Mouse (Mus musculus) left cerebral cortex, postnatal 36 days (tissue): Measurements from ENCODE around the gene Rnls. TPM values are rescaled to one million over a fixed set of nuclear protein-coding genes. Genes with fewer than 3 reads are reported as not detected.

Experiments used
- DNase-seq, 2 experiments: peaks; one replicate each; pipeline ENCODE4 v3.0.0; 2021 to 2022; ENCODE audit warnings: low spot score in 2 of 2, mixed read lengths in 1 of 2
- intact Hi-C: fragments of 180-260 bp; cut with DNase I; formaldehyde crosslinking; loops from one replicate; pipeline ENCODE4 v1.15.1; 2025
- total RNA-seq, 2 experiments: library from RNA; stranded (reverse); gene quantifications; 2 replicates each; pipeline ENCODE4 v1.2.3; 2021

The Rnls gene
- total RNA-seq, 2 experiments from 2014 or later, result 1.7 to 2.1 TPM

DNA sequence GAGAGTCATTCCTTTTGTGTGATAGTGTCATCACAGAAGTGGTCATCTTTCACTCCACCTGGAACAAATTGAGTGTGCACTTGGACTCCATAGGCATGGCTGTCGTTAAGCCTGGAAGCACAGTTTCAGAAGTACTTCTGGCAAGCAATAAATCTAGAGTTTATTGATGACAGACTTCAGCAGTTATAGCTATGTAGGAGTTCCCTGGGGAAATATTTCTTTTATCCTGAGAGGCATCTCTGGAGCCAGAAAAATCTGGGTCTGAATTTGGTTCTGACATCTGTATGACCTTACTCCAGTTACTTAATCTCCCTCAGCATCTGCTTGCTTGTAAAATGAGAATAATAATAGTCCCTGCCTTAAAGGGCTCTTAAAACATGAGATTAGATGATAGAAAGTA is 184.1 kb downstream of the Rnls start:
- intact Hi-C loops, result no loop called here
- DNase-seq, result no peak

DNA sequence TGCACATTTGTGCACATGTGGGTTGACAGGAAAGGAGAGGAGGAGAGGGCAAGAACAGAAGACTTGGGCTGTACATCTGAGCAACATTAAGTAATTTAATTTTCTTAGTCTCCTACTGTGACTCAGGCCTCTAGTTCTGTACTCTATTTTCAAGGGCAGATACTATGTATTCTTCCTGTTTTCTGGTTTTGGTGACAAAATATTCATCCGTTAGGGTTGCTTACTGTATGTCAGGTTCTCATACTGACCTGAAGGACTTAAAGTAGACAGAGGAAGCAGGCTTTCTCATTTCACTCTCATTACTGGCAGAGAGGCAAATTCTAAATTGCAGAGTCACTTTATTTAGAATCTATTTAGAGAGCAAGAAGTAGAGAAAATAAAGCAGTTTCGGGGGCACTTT is 186.7 kb downstream of the Rnls start:
- intact Hi-C loops, result no loop called here
- no peak for DNase-seq

DNA sequence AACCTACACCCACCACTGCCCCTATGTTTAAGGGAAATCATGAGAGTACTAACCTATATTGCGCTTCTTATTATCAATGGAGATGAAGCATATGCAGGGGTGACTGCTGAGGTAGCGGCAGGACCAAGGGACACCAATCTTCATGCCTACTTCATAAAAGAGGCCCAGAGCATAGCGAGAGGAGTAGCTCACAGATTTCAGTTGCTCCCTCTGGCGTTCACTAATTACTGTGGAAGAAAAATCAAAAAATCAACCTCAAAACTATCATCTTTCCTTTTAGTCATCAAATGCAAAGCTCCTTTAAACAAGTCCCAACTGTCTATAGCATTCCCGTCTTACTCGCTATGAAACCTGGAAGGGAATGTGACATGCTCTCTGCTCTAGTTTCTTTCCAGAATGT is 189.7 kb downstream of the Rnls start:
- intact Hi-C loops, result no loop called here
- no peak for DNase-seq

DNA sequence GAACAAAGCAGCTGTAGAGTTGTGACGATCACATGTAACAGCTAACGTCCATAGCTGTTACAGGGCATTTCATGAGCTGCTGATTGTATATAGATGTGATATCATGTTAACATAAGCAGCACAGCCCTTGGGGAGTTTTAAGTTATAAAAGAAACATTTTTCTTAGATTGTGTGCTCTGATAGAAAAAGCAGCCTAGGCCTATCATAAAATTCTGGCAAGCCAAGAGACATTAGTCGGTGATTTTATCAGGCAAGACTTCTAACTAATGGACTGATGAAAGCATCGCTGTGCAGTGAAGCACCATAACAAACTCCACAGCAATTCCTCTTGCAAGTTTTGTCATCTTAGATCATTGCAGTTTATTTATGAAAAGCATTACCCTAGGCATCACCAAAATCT is 190.9 kb downstream of the Rnls start:
- intact Hi-C loops, result no loop called here
- DNase-seq, result no peak

DNA sequence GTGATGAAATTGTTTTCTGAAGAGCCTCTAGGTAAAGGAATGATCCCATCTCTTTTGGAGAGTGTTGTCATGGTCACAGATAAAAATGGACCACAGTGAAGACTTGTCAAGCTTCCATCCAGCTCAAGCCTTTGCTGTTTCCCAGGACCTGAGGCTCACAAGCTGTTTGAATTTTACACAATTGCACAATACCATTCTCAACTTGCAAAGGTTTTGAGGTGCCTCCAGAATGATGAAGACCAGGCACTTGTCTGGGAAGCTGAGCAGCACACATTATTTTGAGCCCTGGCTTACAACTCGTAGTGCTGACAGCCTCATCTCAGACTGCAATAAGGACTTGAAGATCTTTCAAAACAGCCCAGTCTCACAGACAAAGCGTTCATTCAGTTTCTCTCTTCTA is 200.0 kb downstream of the Rnls start:
- intact Hi-C loops, result no loop called here
- no peak for DNase-seq

DNA sequence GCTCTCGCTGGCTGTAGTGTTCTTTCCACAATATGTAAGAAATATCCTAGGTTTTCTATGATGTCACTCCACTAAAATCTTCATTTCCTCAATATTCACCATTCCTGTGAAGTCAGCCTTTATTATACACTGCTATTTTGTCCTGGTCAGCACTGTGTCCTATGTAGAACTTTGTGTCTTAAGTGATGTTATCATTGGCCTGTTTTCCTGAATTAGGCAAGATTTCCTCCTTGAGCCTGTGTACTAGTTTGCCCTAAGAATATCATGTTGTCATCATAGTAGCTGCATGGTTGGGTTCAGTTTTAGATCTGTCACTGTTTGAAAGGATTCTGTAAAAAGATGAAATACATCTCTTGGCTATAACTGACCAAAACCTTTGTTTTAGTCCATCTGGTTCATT is 203.3 kb downstream of the Rnls start:
- DNase-seq, result no peak
- intact Hi-C loops, result no loop called here

DNA sequence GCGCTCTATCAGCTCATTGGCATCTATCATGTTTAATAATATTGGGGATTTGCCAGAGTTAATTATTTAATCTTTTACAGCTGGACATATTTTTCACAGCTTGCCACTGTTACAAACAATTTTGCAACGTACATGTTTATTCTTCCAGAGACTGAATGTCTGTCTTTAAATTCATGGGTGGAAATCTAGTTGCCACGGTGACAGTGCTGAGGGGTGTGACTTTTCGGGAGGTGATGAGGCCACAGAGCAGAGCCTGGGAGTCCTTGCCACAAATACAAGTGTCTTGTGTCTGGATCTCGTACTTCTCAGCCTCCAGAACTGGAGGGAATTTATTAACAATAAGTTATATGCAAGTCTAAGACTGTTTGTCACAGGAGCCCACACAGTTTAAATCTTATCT is 212.5 kb downstream of the Rnls start:
- no peak for DNase-seq
- intact Hi-C loops, result no loop called here

DNA sequence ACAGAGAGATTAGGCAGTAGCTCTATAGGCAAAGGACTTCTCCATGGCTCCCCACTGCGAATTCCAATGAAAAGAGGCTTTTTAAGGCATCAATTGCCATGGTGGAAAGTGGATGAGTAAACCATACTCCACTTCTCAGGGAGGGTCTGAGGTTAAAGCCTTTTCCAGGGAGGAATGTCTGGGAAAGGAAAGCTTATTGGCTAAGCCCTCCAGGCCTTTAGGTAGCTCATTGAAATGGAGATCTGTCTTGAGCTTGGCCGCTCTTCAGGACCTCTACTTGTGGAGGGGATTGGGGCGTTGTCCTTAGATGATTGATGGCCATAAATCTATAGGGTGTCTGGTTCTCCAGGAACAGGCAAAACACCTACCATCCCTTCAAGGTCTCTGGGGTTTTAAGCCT is 213.2 kb downstream of the Rnls start:
- intact Hi-C loops, result no loop called here

DNA sequence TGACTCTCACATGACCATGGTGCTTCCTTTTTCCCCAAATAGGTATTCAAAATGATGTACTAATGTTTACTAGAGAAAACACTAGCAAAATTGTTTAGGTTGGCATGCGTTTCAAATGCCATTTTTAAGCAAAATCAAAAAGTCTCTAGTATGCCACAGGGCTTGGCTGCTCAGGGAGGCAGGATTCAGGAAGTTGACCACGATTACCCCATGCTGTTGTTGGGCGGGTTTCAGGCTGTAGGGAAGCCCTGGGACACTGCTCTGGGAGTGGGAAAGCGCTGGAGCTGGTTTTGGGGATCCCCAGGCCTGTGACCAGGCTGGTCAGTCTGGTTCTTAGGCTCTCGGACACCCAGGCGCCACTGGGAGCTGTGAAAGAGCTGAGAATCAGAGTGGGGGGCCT is 213.7 kb downstream of the Rnls start:
- intact Hi-C loops, result no loop called here
- DNase-seq, result no peak

More for the DNA sequence above, 213.2 kb downstream of the Rnls start:
- DNase-seq, result no peak

DNA sequence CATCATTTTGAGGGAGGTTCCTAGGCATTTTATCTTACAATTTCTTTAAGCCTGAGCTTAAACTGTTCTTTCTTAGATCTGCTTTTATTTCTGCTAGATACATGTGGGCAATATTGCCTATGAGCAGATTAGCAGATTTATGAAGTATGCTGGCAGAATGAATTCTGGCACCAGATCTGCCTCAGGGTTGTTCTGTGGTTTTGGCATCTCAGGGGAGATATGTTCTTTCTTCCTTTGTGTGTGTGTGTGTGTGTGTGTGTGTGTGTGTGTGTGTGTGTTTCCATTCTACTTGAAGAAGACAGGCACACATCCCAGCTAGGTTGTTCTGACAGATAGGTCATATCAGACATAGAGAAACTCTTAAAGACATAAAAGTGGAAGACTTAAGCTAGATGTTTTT is 218.1 kb downstream of the Rnls start:
- intact Hi-C loops, result no loop called here
- no peak for DNase-seq

DNA sequence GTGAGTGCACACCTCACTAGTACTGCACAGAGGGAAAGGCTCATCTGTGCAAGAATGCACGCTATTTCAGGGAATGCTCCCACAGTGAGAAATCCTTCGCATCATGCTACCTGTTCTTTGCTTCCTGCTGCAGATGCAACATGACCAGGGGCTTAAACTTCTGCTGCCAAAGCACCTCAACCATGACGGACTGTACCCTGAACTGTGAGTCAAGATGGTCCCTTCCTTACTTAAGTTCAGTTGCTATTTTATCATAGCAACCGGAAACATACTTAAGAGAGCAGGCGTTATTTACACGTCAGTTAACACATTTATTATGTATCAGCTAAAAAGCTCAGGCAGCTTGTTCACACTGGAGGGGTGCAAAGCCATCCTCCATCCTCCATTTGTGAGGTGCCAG is 222.2 kb downstream of the Rnls start:
- DNase-seq, result no peak
- intact Hi-C loops, result no loop called here

DNA sequence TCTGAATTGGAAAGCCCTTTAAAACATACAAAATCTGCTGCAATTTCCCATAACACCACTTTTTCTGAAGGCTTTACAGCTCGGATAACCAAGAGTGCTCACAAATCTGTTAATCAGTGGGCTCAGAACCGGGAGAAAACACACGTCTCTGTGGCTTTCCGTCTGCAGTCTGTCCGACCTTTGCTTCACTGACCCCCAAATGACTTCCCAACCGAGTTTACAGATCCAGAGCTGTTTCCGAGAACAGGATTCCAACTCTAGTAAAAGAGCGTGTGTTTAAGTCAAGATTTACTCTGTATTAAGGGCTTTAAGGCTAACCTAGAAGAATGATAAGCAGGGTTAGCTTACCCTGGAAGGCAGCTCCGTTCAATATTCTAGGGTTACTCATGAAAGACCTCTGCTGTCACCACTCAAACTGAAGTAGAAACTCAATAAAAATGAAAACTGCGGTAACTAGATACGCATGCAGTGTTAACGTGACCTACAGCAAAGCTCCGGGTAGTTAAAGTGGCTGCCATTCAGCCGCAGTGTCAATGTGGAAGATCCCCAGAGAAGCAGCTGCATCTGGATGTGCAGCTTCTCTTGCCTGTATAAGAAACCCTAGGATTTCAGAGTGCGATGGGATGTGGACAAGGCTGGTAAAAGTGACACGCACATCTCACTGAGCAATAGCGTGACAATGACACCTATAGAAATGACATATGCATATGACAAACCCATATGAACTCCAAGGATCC is 224.4 kb downstream of the Rnls start:
- intact Hi-C loops, result no loop called here
- no peak for DNase-seq

DNA sequence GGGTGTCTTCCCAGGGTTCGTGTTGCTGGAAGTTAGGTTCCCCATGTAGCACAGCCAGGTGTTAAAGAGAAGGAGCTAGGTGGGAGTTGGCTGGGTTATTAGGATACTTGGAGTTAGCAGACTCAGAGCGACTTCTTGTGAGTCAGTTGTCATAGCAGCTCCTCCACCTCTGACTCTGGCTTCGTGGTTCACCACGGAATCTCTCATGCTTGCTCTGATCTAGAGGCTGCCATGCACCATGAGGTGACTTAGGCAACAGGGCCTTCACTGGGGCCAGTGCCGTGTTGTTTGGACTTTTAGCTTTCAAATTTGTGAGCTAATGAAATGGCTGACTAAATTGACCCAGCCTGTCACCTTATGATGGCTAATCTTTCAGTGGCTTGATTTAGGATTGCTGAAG is 227.3 kb downstream of the Rnls start:
- intact Hi-C loops, result no loop called here
- DNase-seq, result no peak

DNA sequence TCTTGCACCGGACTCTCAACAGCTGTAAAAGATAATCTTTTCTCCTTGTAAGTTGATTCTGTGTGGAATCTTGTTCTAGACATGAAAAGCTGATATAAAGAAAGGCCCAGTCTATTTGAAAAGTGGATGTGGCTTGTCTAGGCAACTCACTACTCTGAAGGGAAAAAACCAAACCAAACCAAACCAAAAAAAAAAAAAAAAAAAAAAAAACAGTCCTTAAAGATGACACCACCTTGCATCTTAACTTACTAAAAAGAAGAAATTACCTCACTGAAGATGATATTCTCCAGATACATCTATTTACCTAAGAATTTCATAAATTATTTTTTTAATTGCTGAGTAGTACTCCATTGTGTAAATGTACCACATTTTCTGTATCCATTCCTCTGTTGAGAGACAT is 230.2 kb downstream of the Rnls start:
- intact Hi-C loops, result no loop called here
- no peak for DNase-seq

DNA sequence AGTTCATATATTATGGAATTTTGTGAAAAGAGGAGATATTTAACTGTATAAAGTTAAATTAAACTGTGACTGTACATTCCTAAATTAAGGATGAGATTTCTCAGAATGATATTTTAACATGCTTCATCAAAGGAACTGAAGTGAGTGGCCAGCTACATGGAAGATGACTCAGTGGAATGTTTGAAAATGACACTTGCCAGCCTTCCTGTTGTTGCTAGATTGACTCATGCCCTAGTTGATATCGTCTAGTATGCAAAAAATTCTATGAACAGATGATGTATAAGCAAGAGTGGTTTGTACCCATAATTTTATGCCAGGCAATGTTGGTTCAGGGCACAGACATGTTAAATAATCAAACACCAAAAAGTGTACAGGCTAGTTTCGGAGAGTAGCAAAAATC is 232.2 kb downstream of the Rnls start:
- intact Hi-C loops, result no loop called here
- no peak for DNase-seq

DNA sequence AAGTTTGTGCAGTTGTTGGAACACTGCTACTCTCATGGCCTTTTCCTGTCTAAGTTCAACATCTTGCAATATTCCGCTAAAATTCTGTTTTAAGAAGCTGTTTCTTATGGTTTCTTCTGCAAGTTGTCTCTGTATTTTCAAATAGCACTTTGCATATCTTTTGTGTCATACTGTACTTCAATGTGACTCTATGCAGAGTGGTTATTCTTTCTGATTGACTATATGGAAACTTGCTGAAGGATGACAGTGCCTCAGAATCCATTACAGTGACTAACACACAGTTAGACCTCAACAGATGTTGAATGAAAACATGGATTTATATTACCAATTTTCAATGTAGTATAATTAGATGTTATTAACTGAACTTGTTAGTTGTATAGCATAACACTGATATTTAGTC is 232.9 kb downstream of the Rnls start:
- no peak for DNase-seq
- intact Hi-C loops, result no loop called here

DNA sequence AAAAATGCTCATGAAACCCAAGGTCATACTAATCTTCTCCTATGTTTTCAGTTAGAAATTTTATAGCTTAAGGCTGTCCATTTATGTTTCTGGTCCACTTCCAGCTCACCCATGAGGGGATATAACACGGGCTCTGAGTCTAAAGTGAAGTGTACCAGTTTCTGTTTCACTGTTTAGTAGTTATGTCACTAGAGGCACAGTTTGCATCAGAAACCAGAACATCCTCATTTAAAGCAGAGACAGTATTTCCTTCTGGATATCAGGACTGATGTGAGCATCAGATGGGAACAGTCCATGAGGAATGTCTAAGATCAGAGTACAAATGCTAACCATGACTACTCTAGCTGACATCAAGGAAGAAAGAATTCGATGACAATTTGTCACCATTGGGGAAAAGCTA is 233.9 kb downstream of the Rnls start:
- DNase-seq, result no peak
- intact Hi-C loops, result no loop called here

DNA sequence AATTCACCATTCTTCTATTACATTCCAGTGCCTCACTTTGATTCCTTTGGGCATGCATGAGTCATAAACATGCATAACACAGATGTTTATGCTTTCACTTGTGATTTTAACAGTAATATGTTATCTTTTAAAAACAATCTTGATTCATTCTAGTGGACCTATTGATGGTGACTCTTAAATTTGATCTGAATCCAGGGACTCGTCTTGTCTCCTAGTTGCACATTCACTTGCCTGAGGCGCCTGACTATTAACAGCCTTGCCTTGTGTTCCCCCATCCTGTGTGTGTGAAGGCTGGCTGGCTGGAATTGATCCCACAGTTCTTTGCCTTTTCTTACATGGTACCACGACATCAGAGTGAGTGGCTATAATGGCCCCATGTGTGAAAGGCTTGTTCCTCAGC is 243.7 kb downstream of the Rnls start:
- intact Hi-C loops, result no loop called here
- no peak for DNase-seq

DNA sequence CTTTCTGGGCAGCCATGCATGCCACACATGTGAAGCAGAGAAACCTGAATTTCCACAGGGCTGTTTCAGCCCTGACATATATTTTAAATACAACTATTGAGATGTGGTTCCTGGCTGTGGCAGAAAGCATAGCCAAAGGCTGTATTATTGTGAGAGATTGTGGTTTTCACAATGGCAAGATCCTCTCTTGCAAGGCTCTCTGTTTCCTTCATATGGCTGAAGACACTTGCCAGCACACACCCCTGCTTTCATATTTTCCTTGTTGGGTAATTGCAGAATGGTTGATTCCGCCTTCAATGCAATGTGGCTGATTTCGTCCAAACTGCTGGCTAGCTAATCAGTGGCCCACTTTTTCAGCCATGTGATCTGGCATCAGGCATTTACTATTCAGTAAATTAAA is 248.9 kb downstream of the Rnls start:
- no peak for DNase-seq
- intact Hi-C loops, result no loop called here

DNA sequence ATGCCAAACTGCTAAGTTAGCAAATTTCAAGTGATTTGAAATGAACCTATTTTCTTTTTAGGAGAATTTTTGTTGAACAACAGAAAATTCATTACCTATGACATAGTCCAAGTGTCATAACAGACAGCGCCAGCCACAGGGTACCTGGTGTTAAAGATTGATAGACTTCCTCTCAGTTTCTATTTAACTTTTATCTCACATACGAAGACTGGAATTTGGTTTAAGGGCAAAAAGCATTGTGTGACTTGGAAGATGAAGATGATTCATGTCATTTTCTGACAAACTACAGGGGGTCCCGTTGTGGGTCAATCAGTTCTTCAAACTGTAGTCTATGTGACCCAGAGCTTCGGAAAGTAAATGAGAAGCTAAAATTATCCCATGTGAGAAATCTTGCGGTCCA is 254.8 kb downstream of the Rnls start:
- intact Hi-C loops, result no loop called here
- DNase-seq, result no peak

DNA sequence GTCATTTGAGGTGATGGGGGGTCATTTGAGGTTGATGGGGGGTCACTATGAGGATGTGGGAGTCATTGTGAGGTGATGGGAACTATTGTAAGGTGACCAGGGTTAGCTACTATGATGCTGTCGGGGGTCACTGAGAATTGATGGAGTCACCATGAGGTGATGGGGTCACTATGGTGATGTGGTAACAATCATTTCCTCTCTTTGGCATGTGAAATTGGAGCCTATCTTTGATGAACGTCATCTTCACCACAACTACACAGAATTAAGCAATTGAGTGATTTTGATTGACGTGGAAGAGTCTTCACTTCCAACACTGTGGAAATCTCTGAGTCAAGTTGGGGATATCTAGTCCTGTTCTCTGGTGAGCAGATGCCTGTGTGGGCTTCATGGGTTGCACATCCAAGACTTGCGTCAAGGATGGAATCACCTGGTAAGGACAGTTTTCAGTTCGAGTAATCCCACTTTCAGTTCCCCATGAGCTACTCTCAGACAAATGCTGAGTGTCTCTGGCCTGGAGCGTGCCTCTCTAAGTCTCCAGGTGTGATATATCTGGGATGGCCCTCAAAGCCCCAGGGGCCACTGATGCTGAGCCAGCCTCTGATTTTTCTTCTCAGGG is 269.4 kb downstream of the Rnls start:
- DNase-seq, result no peak
- intact Hi-C loops, result no loop called here

DNA sequence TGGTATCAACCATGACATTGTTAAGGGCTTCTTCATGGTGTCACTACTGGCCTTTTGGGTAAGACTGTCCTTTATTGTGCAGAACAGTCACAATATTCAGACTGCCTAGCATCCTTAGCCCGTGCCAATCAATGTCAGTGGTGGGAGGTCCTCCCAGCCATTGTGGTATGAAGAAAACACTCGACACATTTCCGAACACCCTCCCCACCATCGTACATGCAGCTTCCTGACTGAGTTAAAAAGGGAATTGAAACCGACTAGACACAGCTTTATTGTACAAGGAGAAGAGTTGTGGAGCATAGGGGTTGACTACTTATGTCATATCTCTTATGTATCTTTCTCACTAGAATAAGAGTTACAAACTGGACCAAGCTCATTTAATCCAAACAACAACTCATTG is 272.1 kb downstream of the Rnls start:
- intact Hi-C loops, result no loop called here
- DNase-seq, result no peak
